Mouse (Mus musculus) hematopoietic stem cell, adult 5-6 weeks (primary cell): ENCODE measurements around the gene Igfals. TPM values are rescaled to one million over a fixed set of nuclear protein-coding genes. Genes with fewer than 3 reads are reported as not detected.
A peak's percentile ranks its signal among the peaks of the same experiment; 100 is the strongest.

Source experiments
- ATAC-seq, 2 experiments: fragments of 125-278 bp in 1 of 2; replicated peaks in 1 of 2; 2 replicates each; pipeline ENCODE4 v1.8.0; 2016 to 2017; ENCODE audit warnings: inconsistent platforms in 2 of 2, mild to moderate bottlenecking in 2 of 2, moderate number of reproducible peaks in 2 of 2, low read depth in 1 of 2, moderate TSS enrichment in 1 of 2; ENCODE audit not compliant: low FRiP score in 2 of 2, poor library complexity in 2 of 2, severe bottlenecking in 2 of 2, insufficient read depth in 1 of 2, low TSS enrichment in 1 of 2
- total RNA-seq: library from RNA; stranded (forward); fragments of 172-1452, 232-1000 nt; gene quantifications from 2 replicates; pipeline ENCODE4 v1.2.3, GENCODE M21; 2017

Gene Igfals
- total RNA-seq, 1 experiment from 2014 or later: not detected

DNA sequence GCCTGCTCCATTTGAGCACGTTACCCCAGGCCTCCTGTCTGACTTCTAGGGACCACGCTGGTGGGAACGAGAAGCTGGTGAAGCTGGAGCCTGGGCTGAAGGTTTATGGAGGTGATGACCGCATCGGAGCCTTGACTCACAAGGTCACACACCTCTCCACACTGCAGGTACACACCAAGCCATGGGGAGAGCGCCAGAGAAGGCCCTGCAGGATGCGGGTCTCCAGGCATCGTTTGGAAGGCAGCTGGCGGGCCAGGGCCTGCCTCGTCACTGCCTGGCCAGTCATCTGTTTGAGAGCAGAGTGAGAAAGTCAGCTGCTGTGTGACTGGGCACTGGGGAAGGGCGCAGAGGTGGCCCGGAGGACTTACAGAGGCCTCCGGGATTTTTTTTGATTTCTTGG lies 9.2 kb upstream of the Igfals start:
- ATAC-seq: no peak

- ATAC-seq: no peak
Measured at GRCm38 (mm10) chr17:24857831-24858470, 7.8 kb upstream of the Igfals start.

DNA sequence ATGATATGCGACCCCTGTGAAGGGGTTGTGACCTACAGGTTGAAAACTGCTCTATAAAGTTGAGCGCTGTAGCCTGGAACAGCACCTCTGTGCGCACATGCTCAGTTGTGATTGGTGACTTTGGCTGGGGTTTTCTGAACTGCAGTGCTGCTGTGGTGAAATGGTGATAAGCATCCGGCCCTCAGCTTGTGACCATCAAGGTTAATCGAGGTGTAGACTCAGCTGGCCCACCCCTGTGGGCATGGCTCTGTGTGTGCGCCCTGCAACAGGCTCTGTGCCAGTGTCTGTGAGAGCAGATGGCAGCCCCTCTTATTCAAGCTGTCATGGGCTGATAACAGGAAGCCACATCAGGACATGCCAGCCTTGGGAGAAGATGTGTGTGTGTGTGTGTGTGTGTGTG lies 6.8 kb upstream of the Igfals start:
- ATAC-seq: peak in 1 of 2 experiments; percentile 40; a peak in 2 of 4 replicates

GRCm38 (mm10) chr17:24860076-24860475 lies 5.7 kb upstream of the Igfals start:
- ATAC-seq: no peak

- no peak for ATAC-seq
Measured at GRCm38 (mm10) chr17:24861785-24862184, 4.0 kb upstream of the Igfals start.

GRCm38 (mm10) chr17:24867914-24868313 lies 2.1 kb downstream of the Igfals start:
- ATAC-seq: no peak

GRCm38 (mm10) chr17:24873695-24874404 lies 8.1 kb downstream of the Igfals start:
- no peak for ATAC-seq

GRCm38 (mm10) chr17:24874405-24874745 lies 8.6 kb downstream of the Igfals start:
- no peak for ATAC-seq

DNA sequence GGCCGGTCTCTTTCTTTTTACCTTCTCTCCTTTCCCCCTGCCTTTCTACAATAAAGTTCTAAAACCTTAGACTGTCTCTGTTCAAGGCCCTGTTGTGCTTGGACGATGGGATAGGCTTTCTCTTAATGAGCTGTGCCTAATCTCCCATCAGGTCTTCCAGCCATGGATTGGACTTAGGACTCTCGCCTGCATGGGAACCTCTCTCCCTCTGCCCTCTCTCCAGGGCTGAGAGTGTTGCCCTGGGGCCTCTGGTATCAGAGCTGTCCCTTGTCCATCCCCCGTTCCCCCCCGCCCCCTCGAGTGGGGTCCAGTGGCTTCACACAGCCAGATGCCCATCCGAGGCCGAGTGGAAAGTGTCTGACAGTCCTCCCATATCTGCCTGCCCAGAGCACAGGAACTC lies 9.2 kb downstream of the Igfals start:
- ATAC-seq: no peak

- ATAC-seq: no peak
Measured at GRCm38 (mm10) chr17:24877336-24878116, 11.7 kb downstream of the Igfals start.

DNA sequence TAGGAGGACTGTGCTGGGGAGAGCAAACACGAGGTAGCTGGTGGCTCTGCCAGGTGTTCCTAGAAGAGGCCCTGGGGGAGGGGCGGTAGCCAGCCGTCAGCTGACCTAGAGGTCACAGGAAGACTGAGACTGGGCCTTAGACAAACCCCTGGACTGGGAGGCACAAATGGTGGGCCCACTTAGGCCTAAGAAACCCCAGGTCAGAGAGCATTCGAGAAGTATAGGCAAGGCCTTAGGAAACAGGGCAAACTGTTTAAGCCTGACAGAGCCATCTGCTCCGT lies 12.3 kb downstream of the Igfals start:
- ATAC-seq: no peak

- no peak for ATAC-seq
Measured at GRCm38 (mm10) chr17:24878531-24878930, 12.7 kb downstream of the Igfals start.

DNA sequence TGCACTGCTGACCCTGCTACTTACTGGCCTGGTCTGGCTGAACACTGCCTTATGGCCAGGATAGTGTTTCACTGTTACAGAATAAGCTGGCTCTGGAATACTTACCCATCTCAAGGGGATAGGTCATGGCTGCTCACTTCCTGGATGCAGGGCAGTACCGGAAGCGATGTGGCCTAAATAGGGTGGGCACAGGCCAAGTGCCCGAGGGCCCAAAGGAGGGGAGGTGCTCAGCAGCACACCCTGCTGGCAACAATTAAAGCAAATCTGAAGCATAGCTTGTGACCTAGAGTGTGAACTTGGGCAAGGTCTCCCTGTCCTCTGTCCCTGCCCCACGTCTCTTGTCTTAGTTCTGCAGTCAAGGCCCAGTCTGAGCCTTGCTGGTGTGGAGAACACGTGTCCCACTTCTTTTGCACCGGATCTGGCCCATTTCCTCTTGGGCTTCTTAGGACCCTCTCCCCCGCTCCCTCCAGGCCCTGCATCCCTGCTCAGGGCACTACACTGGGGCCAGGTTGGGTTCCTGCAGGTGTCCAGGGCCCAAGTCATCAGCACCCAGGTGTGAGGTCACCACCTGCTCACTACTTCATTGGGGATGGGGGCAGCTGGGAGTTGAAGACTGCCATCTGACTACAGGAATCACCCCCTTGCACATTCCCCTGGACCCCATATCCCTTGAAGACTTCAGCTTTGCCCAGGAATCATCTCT lies 16.1 kb downstream of the Igfals start:
- peak in 1 of 2 experiments; percentile 8; a peak in 1 of 4 replicates for ATAC-seq

GRCm38 (mm10) chr17:24884391-24884790 lies 18.6 kb downstream of the Igfals start:
- ATAC-seq: no peak

GRCm38 (mm10) chr17:24885356-24886133 lies 19.7 kb downstream of the Igfals start:
- no peak for ATAC-seq

DNA sequence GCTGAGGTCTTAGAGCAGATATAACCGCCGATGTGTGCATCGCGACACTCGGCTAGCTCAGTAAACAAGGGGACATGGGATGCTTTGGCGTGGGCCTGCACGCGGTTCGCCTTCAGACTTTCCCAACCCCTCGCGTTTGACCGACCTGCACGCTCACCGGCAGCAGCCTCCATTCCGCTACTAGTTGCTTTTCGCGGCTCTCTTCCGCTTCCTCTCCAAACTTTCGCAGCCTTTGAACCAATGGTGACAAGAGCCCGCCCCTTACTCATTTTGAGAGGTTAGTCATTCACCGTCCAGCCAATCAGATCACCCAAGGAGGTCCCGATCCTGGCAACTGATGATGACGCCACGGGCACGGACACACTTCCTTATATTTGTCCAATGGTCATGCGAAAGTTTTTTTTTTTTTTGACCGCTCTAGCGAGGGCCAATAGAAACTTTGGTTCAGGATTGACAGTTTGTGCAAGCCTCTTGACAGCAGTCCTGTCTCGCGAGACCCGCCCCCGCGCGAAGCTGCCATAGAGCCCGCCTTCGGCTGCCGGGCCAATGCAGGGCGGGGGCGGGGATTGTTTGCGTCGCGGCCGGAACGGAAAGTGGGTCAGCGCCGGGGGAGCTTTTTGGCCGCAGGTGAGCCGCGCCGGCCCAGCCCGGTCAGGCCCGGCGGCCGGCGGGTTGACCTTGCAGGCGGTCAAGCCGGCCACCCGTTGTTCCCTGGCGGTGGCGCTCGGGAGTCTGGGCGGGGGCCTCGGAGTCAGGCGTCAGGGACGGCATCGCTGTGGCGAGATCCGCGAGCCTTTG lies 20.5 kb downstream of the Igfals start, which contains the start of the genes Nubp2 and Spsb3:
TSS of gene Nubp2 (minus strand) at position 216 of the 798 bp plus-strand sequence.
TSS of gene Spsb3 (plus strand) at position 510 of the 798 bp plus-strand sequence.
- peak; percentile 94 to 95 for ATAC-seq
